Comparison of ENCODE assay signal across 7 mouse cellular contexts in genomic region chr11:62554934-62555517, GRCm38 (mm10). TPM values are rescaled to one million over a fixed set of nuclear protein-coding genes. Genes with fewer than 3 reads are reported as not detected.
DNase-seq lines count a peak whose midpoint lies in the region; ATAC-seq and TF ChIP-seq lines count a peak whose summit lies in the region.

No protein-coding gene starts in this region.

- DNase-seq in lung, postnatal 25 days (ENCODE audit: low spot score), result no peak
- DNase-seq in limb, embryonic 14.5 days (ENCODE audit: low spot score), result no peak
- no peak for DNase-seq in spleen, postnatal 36 days (ENCODE audit: low spot score in 2 of 2)
- no peak for DNase-seq in adrenal gland, postnatal 36 days

- H3K9ac ChIP-seq in lung, embryonic 15.5 days, result no peak overlapping the region
- H3K9ac ChIP-seq in forebrain, embryonic 13.5 days, result no peak overlapping the region
- no peak overlapping the region for H3K9ac ChIP-seq in limb, embryonic 14.5 days (ENCODE audit: low read depth, low read length, severe bottlenecking)
- H3K9ac ChIP-seq in stomach, embryonic 14.5 days (replicated peaks; ENCODE audit: low read depth, low read length), result no peak overlapping the region

- ATAC-seq in lung, embryonic 15.5 days (ENCODE audit: borderline replicate concordance, extremely low read depth, low FRiP score, low TSS enrichment), result no peak
- no peak for ATAC-seq in forebrain, embryonic 13.5 days
- ATAC-seq in limb, embryonic 14.5 days (ENCODE audit: low FRiP score, low read depth), result no peak
- no peak for ATAC-seq in stomach, embryonic 14.5 days (ENCODE audit: insufficient number of reproducible peaks, insufficient read depth, low FRiP score, low read depth)

- peak overlapping the region; percentile 45 for H3K4me3 ChIP-seq in lung, embryonic 15.5 days
- H3K4me3 ChIP-seq in forebrain, embryonic 13.5 days, result peak overlapping the region; percentile 52
- no peak overlapping the region for H3K4me3 ChIP-seq in limb, embryonic 14.5 days (replicated peaks; ENCODE audit: low read length)
- peak overlapping the region; percentile 46; the same call in 1 of the 2 replicates for H3K4me3 ChIP-seq in stomach, embryonic 14.5 days (ENCODE audit: low read depth, low read length)

- H3K4me2 ChIP-seq in lung, embryonic 15.5 days, result peak overlapping the region; percentile 80
- peak overlapping the region; percentile 97 for H3K4me2 ChIP-seq in forebrain, embryonic 13.5 days
- H3K4me2 ChIP-seq in limb, embryonic 14.5 days (replicated peaks; ENCODE audit: low read depth, low read length, severe bottlenecking), result peak overlapping the region; percentile 93
- peak overlapping the region; percentile 87; the same call in 1 of the 2 replicates for H3K4me2 ChIP-seq in stomach, embryonic 14.5 days (replicated peaks; ENCODE audit: low read depth, low read length)

- H3K27me3 ChIP-seq in lung, embryonic 15.5 days, result no peaks in the 10 kb centered on the region
- no peaks in the 10 kb centered on the region for H3K27me3 ChIP-seq in forebrain, embryonic 13.5 days
- H3K27me3 ChIP-seq in limb, embryonic 14.5 days (ENCODE audit: control insufficient read depth, insufficient read depth, low read length), result no peaks in the 10 kb centered on the region
- H3K27me3 ChIP-seq in stomach, embryonic 14.5 days (ENCODE audit: control insufficient read depth, insufficient read depth, low read length), result no peaks in the 10 kb centered on the region

- no peaks in the 10 kb centered on the region for H3K9me3 ChIP-seq in lung, embryonic 15.5 days
- no peaks in the 10 kb centered on the region for H3K9me3 ChIP-seq in forebrain, embryonic 13.5 days (replicated peaks)
- H3K9me3 ChIP-seq in limb, embryonic 14.5 days (ENCODE audit: control insufficient read depth, low read length), result no peaks in the 10 kb centered on the region
- no peaks in the 10 kb centered on the region for H3K9me3 ChIP-seq in stomach, embryonic 14.5 days (ENCODE audit: control insufficient read depth, low read depth, low read length)

- peaks cover 24% of the 10 kb centered on the region for H3K4me1 ChIP-seq in lung, embryonic 15.5 days
- peaks cover 27% of the 10 kb centered on the region for H3K4me1 ChIP-seq in forebrain, embryonic 13.5 days
- H3K4me1 ChIP-seq in limb, embryonic 14.5 days (ENCODE audit: control insufficient read depth, insufficient read depth, low read length), result peaks cover 18% of the 10 kb centered on the region
- H3K4me1 ChIP-seq in stomach, embryonic 14.5 days (ENCODE audit: control insufficient read depth, insufficient read depth, low read length), result peaks cover 14% of the 10 kb centered on the region; the same call in 1 of the 2 replicates

- no peak overlapping the region for H3K27ac ChIP-seq in lung, embryonic 15.5 days
- H3K27ac ChIP-seq in forebrain, embryonic 13.5 days, result no peak overlapping the region
- no peak overlapping the region for H3K27ac ChIP-seq in limb, embryonic 14.5 days (replicated peaks; ENCODE audit: low read depth, low read length)
- no peak overlapping the region for H3K27ac ChIP-seq in stomach, embryonic 14.5 days (ENCODE audit: low read length)

- peaks cover 23% of the 10 kb centered on the region for H3K36me3 ChIP-seq in lung, embryonic 15.5 days
- H3K36me3 ChIP-seq in forebrain, embryonic 13.5 days (ENCODE audit: poor library complexity, severe bottlenecking), result peaks cover 29% of the 10 kb centered on the region
- peaks cover 23% of the 10 kb centered on the region for H3K36me3 ChIP-seq in limb, embryonic 14.5 days (ENCODE audit: control insufficient read depth, insufficient read depth, low read length)
- peaks cover 17% of the 10 kb centered on the region; the same call in 1 of the 2 replicates for H3K36me3 ChIP-seq in stomach, embryonic 14.5 days (ENCODE audit: control insufficient read depth, insufficient read depth, low read length)

- TF ChIP-seq POLR2A in limb, embryonic 14.5 days (IDR thresholded peaks at IDR 0.05; ENCODE audit: borderline replicate concordance, extremely low read depth, insufficient read depth, insufficient read length), result no peak

RNA-seq across cellular contexts. Expression of gene Ubb, which starts 4.1 kb away (rescaled TPM):
- polyA plus RNA-seq in lung, embryonic 15.5 days (2015; fragmentation: Nextera tagmentation; extraction: Ambion mirVana), result 3,157 and 3,186 TPM in 2 replicates
- polyA plus RNA-seq in forebrain, embryonic 13.5 days (2015; fragmentation: Nextera tagmentation; extraction: Ambion mirVana), result 4,545 and 4,559 TPM in 2 replicates
- polyA plus RNA-seq in limb, embryonic 14.5 days (2012; rRNA removed), result 3,111 and 3,234 TPM in 2 replicates
- polyA plus RNA-seq in limb, embryonic 14.5 days (2014; fragmentation: Nextera tagmentation; extraction: Ambion mirVana), result 3,423 and 3,655 TPM in 2 replicates
- polyA plus RNA-seq in stomach, embryonic 14.5 days (2014; fragmentation: Nextera tagmentation; extraction: Ambion mirVana), result 3,062 and 3,133 TPM in 2 replicates
- total RNA-seq in adrenal gland, postnatal 36 days (2021), result 1,000 to 10,000 TPM; 1,237 to 1,515 TPM

RNA-seq across cellular contexts. Expression of gene Cenpv, which starts 16.0 kb away (rescaled TPM):
- 13.7 and 14.1 TPM in 2 replicates for polyA plus RNA-seq in lung, embryonic 15.5 days (2015; fragmentation: Nextera tagmentation; extraction: Ambion mirVana)
- 74.4 and 78.7 TPM in 2 replicates for polyA plus RNA-seq in forebrain, embryonic 13.5 days (2015; fragmentation: Nextera tagmentation; extraction: Ambion mirVana)
- polyA plus RNA-seq in limb, embryonic 14.5 days (2012; rRNA removed), result 40.5 and 47.6 TPM in 2 replicates
- 26.7 and 27.0 TPM in 2 replicates for polyA plus RNA-seq in limb, embryonic 14.5 days (2014; fragmentation: Nextera tagmentation; extraction: Ambion mirVana)
- polyA plus RNA-seq in stomach, embryonic 14.5 days (2014; fragmentation: Nextera tagmentation; extraction: Ambion mirVana), result 16.2 and 22.0 TPM in 2 replicates
- 10 to 100 TPM; 30.2 to 37.2 TPM for total RNA-seq in adrenal gland, postnatal 36 days (2021)

RNA-seq across cellular contexts. Expression of gene Trpv2, which starts 19.3 kb away (rescaled TPM):
- polyA plus RNA-seq in lung, embryonic 15.5 days (2015; fragmentation: Nextera tagmentation; extraction: Ambion mirVana), result 4.6 and 5.5 TPM in 2 replicates
- 8.2 and 9.1 TPM in 2 replicates for polyA plus RNA-seq in forebrain, embryonic 13.5 days (2015; fragmentation: Nextera tagmentation; extraction: Ambion mirVana)
- 2.7 and 2.8 TPM in 2 replicates for polyA plus RNA-seq in limb, embryonic 14.5 days (2012; rRNA removed)
- 2.9 and 4.3 TPM in 2 replicates for polyA plus RNA-seq in limb, embryonic 14.5 days (2014; fragmentation: Nextera tagmentation; extraction: Ambion mirVana)
- polyA plus RNA-seq in stomach, embryonic 14.5 days (2014; fragmentation: Nextera tagmentation; extraction: Ambion mirVana), result 12.0 and 12.8 TPM in 2 replicates
- total RNA-seq in adrenal gland, postnatal 36 days (2021), result 1 to 10 TPM; 2.0 to 3.7 TPM
